In genomic region chr5:3361252-3361651, GRCm38 (mm10) we compare ENCODE assay signal across 1 mouse cellular context.
TF ChIP-seq lines count a peak whose summit lies in the region.

No protein-coding gene starts in this region.

TF ChIP-seq in CH12.LX, 34 proteins besides CTCF, POLR2A, EP300 and RAD21:
- TF ChIP-seq ZC3H11A (IDR thresholded peaks at IDR 0.05; ENCODE audit: low read depth, low read length) (no peak), CHD2 (IDR thresholded peaks at IDR 0.05; ENCODE audit: low read length) (no peak), MEF2A (IDR thresholded peaks at IDR 0.05; ENCODE audit: borderline replicate concordance, low read depth, low read length) (no peak)
